Mouse (Mus musculus) cerebellum, postnatal 10 days (tissue): ENCODE data around the gene Tox2.
A peak's percentile ranks its signal among the peaks of the same experiment; 100 is the strongest.

Source experiments
- DNase-seq, 2 experiments: peaks; one replicate each; pipeline ENCODE4 v3.0.0; 2021; ENCODE audit warnings: mixed read lengths in 2 of 2

The Tox2 gene

DNA sequence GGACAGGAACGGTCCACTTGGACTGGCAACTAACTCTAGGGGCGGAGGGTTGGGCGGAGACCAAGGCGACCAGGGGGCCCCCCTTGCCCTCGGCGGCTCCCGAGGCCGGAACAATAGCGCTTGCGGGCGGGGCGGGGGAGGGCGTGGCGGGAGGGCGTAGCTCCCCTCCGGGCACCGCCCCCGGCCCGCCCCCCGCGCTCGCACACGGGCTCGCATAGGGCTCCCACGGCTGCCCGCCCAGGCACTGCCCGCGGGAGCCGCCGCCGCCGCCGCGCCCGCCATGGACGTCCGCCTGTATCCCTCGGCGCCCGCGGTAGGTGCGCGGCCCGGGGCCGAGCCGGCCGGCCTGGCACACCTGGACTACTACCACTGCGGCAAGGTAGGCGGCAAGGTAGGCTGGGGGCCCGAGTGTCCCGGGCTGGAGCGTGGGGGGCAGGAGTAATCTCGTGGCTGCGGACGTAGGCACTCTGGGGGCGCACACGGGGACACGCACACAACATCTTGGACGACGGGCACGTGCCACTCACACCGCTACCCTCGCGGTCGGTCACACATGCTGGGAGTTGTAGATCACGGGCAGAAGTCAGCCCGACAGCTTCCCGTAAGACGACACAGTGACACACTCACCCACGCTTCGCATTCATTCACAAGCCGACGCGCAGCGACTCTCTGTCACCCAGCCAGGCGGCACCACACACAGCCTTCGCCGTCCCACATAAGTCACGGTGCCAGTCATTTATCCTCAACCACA lies at the start of gene Tox2:
Tox2 (plus strand) TSS at position 242 of the 751 bp plus-strand sequence.
- peak; percentile 42 to 45 for DNase-seq

DNA sequence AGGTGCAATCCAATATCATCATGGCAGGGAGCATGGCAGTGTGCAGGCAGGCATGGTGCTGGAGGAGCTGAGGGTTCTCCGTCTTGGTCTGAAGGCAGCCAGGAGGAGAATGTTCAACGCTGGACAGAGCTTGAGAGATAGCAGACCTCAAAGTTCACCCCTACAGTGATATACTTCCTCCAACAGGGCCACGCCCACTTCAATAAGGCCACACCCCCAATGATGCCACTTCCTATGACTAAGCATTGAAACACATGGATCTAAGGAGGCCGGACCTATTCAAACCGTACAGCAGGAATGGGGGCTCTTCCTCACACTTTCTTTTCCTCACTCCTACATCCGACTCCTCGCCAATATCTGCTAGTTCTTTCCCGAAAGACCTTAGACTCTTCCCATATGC lies 48.3 kb upstream of the Tox2 start:
- no peak for DNase-seq

DNA sequence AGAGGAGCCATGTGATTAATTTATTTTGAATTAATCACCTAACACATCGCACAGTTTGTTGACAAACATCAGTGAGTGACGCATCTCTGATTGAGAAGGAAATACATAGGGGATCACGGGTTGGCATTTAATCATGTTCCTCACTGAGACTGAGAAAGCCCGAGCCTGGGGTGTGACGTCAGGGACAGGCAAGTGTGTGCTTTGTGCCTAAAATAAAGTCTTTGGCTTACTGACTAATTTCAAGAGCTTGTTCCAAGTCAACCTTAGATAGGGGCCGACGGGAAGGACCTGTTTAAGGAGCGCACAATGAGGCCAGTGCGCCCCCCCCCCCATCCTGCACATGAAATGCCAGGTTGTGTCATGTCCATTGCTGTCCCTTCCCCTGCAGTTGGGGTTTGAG lies 43.9 kb upstream of the Tox2 start:
- no peak for DNase-seq

DNA sequence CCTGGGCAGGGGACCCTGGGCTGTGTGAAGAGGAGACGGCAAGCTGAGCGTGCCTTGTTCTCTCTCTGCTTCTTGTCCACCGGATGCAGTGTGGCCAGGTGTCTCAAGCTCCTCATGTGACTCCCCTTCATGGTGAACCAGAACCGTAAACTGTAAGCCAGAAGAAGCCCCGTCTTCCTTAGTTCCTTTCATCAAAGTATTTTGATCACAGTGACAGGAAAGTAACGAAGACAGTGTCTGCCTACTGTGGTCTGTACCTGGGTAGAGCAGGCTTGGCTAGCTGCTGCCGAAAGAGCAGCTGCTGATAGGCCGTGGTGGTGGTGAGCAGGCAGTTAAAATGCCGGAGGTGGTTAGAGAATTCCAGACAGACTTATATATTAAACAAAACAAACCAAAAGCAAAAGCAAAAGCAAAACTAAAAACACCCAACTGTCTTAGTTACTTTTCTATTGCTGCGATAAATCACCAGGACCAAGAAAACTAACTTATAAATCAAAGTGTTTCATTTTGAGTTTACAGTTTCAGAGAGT lies 38.4 kb upstream of the Tox2 start:
- DNase-seq = no peak

DNA sequence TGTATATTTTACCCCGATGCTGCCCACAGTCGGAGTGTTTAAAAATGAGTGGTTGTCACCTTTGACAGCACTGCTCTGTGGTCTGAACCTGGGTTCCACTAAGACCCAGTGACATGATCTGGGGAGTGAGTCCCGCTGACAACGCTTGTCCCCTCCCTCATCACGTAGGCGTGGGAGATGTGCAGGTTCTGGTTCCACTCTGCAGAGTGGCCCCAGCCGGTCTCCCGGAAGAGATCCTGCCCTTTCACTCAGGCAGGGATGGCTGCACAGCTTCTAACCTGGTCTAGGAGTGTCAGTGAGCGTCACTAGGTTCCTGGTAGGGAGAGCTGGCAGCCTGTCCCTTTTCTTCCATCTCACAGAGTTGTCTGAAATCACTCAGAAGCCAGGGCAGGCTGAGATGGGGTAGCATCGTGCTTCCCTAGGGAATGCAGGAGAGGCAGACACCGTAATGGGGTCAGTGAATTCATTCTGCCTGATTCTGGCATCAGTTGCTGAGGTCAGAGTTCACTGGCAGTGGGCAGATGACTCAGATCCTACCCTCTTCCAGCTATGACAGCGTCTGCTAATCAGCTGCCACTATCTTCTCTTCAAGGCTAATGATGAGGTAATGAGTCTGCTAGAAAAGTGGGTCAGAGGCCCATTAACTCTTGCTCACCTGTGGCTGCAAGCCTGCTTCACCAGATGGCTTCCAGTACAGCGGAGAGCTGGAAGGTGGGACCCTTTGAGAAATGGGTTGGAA lies 36.7 kb upstream of the Tox2 start:
- DNase-seq = peak; percentile 33 to 56

DNA sequence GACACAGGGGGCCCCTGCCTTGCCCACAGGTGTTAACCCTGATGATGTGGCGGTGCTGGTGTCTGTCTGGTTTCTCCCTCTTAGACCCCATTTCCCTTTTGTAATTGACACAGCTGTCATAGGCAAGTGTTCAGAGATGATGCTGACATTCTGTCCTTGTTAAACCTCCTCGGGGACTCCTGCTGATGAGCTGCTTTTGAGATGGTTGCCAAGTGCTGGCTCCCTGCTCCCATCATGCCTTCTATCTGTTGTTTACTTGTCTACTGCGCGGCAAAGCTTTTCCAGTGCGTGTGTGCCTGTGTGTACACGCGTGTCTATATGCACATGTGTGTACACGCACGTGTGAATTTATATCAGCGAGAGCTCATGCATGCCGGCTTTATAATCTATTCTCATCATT lies 31.0 kb upstream of the Tox2 start:
- peak; percentile 47 to 51 for DNase-seq

DNA sequence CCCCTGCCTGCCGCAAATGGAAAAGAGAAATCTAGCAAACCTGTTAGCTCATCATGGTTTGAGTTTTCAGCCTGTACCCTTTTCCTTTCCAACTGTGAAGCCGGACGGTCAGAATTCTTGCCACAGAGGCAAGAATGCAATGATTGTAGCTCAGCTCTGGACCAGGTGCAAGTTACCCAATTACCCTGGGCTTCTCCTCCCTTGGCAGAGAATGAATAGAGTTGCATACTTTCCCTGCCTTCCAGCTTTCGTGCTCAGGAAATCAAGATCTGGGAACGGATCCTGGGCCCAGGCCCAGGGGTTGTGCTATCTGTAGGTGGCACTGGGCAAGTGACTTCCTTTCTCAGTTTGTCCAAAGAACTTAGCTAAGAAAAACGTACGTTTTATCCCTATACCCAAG lies 28.9 kb upstream of the Tox2 start:
- no peak for DNase-seq

DNA sequence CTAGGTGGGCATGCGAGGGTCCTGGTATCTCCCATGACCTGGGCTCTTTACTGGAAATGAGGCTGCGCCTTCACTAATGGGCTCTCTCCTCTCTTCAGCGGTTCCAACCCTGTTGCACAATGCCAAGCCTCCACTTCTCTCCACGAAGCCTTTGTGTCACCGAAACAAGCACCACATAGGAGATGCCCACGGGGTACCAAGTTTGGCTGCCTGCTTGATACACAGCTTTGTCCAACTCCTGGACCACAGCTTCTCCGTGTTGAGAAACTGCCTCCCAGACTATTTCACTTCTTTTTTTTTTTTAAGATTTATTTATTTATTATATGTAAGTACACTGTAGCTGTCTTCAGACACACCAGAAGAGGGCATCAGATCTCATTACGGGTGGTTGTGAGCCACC lies 27.1 kb upstream of the Tox2 start:
- DNase-seq = no peak

DNA sequence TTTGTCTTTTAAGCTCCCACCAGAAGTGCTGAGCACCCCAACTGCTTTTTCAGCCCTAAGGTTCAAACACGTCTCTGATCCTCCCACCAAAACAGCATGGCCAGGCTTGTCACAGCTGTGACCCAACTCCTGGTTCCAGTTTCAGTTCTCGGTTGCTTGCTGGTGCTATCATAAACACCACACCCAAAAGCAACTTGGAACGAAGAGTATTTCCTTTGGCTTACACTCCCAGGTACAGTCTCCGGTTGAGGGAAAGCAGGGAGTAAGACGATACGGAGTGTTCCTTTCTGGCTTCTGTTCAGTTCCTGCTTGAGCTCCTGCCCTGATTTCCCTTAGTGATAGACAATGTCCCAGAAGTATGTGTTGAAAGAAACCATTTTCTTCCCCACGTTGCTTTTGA lies 26.4 kb upstream of the Tox2 start:
- no peak for DNase-seq

DNA sequence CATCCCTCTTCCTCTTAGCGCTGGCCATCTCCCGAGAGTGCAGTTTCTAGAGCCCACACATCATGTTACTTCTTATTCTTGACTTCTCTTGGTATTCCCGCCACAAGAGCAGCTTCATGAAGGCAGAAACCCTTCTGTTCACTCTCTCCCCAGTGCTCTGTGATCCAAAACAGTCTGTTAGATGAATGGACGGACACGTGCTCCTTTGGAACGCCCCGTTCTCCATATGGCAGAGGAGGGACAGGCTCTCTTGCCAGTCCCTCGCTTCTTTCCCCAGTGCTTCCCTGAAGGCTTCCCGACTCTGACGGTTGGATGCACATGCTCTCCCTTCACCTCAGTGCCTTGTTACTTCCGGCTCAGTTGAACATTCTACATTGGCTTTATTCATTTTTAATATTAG lies 15.4 kb upstream of the Tox2 start:
- peak; percentile 80 to 86 for DNase-seq

DNA sequence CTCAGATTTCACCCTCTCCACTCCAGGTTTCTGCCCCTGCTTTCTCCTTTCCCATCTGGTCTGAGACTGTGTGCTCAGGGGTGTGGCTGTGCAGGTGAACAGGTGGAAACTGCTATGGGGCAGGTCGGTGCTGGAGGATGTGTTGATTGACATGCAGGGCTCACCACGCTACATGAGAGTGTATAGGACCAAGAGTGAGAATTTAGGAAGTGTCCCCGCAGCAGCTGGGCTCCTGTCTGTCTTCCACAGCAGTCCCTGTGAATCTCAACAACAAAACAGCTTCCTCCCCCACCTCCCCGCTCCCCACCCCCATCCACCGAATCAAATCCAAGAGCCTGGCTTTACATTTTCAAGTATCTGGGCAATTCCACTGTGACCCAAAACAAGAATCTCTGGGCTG lies 13.3 kb upstream of the Tox2 start:
- no peak for DNase-seq

DNA sequence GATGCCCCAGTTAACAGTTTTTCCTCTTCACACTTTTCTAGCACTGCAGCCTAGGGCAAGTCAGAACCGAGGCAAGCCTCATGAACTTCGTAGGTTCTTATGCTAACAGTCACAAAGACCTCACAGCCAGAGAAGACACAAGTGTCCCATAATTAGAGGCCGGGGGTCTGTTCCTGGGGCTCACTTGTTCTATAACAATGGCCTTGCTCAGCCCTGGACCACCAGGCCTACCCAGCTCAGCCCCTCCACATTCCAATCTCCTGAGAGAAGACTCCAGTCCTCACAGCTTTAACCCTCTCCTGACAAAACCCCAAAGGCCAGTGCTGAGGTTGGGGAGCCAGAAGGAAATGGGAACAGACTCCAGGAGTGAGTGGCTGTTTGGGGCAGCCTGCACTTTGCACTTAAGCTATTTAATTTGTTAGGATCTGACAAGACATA lies 12.9 kb upstream of the Tox2 start:
- no peak for DNase-seq

DNA sequence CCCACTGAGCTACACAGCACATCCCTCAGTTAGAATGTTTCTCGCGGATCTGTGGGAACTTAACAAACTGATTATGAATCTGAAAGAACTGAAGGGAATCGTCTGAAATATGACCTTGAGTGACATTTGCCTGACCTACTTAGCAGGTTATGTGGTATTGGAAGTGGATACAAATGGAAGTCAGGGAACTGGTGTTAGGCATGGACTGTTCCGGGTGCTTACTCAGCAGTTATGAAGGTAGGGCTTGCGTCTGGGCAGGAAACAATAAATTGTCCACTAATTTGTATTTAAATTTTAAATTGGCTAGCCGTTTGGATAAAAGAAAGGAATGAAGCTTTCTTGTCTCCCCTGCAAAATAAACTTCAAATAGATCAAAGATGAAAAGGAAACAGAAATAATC lies 10.4 kb upstream of the Tox2 start:
- DNase-seq = no peak

DNA sequence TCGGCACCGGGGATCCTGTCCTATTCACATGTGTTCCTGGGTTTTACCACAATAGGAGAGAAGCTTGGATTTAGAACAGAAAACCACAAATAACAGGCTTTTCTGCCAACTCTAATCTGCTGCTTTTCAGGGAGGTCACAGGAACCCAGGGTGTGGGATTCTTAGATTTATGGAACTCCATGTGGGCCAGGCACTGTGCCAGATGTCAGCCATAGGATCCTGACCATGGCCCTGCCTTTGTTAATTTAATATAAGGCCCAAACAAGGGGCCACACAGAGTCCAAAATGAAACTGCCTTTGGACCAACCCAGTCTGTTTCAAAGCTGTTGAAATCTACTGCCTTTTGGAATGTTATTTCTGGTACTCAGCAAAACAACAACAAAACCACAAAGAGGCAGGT lies 8.9 kb upstream of the Tox2 start:
- no peak for DNase-seq

DNA sequence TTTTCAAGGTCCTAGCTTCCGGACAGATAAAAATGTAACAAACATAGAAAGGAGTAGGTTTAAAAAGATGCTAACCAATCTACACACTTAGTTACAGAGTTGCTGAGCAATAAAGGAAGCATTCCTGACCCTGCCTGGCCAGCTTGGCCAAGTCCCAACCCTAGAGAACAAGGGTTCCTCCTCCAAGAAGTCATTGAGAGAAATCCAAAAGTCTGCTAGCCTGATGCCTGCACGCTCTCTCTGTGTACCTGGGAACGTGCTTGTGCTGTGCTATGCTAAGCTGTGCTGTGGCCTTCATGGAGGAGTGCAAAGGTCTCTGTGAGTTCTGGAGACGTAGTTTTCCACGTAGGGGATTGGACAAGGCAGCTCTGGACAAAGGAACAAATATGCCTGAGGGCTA lies 8.4 kb upstream of the Tox2 start:
- peak; percentile 42 to 49 for DNase-seq

DNA sequence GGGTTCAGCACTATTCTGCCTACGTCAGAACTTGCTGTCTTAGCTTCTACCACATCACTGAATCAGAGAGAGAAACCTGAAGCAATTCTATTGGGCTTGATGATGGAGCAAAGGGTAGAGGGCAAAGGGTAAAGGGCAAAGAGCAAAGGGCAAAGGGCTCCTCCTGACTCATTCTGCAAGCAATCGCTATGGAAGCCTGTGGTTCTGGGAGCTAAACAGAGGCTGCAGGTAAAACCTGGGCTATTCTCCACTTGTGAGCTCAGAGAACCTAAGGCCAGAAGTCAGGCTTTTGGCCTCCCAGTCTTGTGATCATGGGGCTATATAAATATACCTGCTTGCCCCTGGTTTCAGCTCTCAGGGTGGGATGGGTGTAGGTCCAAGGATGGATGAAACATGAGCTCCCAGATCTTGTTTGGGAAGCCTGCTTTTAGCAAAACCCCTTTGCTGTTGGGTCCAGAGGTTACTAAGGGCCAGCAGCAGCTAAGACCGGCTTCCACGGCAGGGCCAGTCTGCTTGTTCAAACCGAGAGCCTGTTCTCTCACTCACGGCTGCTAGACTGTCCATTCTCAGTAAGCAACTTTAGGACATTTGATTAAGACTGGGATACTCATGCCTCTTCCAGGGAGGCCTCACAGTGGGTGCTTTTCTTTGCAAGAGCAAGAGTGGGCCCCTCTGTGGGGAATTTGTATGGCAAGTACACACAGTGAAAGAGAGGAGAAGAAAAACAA lies 7.7 kb upstream of the Tox2 start:
- DNase-seq = no peak

DNA sequence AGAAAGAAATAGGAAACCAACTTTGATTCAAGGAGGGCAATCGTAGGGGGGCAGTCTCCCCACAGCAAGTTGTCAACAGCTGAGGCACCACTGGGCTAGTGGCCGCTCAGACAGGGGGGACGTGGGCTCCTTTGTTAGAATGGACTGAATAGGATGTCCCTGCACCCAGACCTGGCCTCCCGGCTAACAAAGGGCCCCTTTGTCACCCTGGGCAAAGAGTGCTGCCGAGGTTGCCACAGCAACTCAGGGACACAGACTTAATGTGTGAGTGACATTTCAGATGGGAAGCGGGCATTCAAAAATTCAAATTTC lies 7.1 kb upstream of the Tox2 start:
- no peak for DNase-seq

DNA sequence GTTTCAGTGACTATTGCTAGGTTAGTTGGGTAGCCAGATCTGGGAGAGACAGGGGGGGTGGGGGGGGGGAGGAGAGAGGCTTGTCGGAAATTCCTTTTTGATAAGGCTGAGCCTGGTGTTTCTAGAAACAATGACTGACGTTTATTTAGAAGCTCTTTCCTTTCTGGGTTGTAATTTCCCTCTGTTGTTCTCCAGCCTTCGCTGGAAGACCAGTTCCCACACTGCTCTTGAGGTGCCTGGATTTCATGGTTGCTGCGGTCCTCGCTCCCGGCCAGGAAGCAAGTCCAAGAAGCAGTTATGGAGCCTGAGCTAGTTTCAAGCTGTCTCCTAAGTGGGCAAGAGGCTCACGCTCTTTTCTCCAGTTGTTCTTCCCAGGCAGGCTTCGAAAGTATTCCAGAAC lies 1.0 kb upstream of the Tox2 start:
- DNase-seq = no peak

DNA sequence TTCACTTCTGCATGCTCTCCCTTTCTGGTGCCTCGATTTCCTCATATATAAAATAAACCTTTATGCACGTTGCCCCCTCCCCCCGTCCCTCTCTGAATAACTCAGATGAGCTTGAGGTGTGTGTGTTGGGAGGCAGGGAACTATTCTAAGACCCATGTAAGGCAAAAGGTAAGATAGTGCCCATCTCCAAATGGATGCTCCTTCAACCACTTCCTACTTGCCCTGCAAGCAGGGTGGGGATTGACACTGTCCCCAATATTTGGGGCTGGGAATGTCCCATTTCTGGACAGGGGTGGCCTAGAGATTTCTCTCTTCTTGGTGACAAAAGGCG lies 407 bp upstream of the Tox2 start:
- DNase-seq = no peak

DNA sequence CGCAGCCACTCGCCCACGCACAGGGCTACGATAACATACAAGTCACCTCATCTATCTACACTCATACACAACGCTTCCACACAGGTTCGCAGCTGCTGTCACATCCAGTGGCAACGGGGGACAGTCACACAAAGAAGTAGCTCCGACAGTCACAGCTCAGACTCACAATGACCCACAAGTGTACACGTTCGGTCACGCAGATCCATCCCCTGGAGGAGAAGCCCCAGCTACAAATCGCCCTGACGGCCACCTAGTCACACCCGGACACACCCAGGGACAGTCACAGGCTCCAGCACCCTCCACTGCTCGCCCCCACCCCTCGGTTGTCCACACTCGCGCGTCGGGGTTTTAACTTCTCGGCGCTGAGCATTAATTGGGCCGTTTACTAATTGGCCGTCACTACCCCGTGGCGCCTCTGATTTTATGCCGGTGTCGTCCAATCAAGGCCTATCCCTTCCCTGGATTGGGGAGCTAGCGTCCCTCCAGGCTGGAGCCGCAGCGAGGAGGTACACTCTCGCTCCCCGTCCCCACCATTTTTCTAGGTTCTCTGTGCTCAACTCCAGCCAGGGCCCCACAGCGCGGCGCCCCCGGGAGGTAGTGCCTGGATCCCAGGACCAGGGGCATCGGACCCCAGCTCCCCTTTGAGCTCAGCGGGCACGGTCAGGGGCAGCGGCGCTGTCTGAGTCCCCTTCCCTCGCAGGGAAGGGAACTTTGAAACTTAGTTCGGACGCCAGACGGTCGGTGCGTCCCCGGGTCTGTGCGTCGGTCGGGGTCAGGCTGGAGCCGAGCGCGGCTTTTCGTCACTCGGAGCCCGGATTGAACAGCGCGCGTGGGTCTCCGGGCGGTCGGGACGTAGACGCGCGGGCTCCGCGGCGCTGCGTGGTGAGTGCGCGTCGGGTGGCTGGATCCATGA lies 966 bp downstream of the Tox2 start:
- peak in 1 of 2 experiments; percentile 20 for DNase-seq

DNA sequence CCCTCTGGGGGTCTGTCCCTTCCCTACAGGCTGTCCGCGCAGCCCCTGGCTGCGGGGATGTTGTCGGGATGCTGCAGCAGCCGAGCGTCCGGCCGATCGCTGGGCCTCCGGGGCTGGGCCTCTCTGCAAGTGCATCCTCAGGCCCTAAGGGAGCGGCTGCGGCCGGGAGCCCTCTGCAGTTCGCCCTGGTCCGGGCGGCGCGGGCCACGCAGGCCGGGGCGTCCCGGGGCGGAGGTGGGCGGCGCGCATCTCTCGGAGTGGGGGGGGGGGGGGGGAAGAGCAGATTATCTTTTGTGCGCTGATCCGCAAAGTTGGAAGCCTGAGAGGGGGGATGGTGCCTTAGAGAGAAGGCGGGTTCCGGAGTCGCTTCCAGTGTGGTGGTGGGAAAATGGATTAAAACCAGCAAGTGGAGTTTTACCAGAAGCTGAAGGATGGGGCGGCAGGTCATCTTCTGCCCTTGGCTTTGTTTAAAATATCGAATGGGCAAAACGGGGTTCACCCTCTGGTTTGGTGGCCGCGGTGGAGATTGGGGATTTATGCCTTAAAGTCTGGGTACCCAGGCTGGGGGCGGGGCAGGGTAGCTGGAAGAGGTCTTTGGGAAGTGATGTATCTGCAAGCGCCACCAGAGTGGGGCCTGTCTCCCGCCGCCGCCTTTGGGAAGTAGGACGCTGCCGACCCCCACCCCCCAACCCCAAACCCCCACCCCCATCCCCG lies 1.8 kb downstream of the Tox2 start:
- DNase-seq = peak in 1 of 2 experiments; percentile 32

DNA sequence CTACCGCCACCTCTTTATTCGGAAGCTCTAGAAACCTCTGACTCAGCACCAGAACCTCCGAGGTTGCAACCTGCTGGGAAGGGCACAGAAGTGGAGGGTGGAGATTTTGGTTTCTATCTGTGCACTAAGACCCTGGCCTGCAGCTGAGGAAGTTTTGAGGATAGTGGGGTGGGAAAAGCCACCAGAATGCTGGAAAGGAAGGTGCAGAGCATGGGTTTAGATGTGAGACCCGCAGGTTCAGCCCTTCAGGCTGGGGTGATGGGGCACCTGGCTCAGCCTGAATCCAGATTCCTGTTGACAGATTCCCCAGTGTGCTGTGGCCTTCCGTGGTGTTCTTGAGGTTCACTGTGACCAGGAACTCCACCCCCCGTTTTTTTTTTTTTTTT lies 2.3 kb downstream of the Tox2 start:
- DNase-seq = no peak
